Mouse (Mus musculus) lung, adult 18-20 months (tissue): Measurements from ENCODE around the gene Zfp13.
"Not testable (repeated sequence)": the region's sequence is repeated elsewhere in the genome, so short reads cannot be mapped to it uniquely, and the experiment has no call there.

Experiments
- DNase-seq, 2 experiments: peaks; one replicate each; pipeline ENCODE4 v3.0.0; 2022; ENCODE audit warnings: mixed read lengths in 2 of 2

The Zfp13 gene

GRCm38 (mm10) chr17:23598582-23599552, at the start of gene Zfp13:
TSS of gene Zfp13 (minus strand) at chr17:23599487.
- DNase-seq: peak; percentile 94 to 96

- DNase-seq: no peak
Observed at GRCm38 (mm10) chr17:23645894-23646293, 46.6 kb upstream of the Zfp13 start.

GRCm38 (mm10) chr17:23644613-23645495, 45.6 kb upstream of the Zfp13 start, which contains the start of gene Mmp25:
TSS of gene Mmp25 (minus strand) at chr17:23645277.
- no peak for DNase-seq

GRCm38 (mm10) chr17:23631241-23631640, 32.0 kb upstream of the Zfp13 start:
- DNase-seq: no peak

GRCm38 (mm10) chr17:23630195-23631020, 31.1 kb upstream of the Zfp13 start:
- peak; percentile 64 to 75 for DNase-seq

- no peak for DNase-seq
Observed at GRCm38 (mm10) chr17:23627813-23628212, 28.5 kb upstream of the Zfp13 start.

- DNase-seq: no peak
Observed at GRCm38 (mm10) chr17:23620351-23620750, 21.1 kb upstream of the Zfp13 start.

GRCm38 (mm10) chr17:23617087-23617486, 17.8 kb upstream of the Zfp13 start:
- no peak for DNase-seq

- DNase-seq: peak; percentile 65 to 68
Observed at GRCm38 (mm10) chr17:23610361-23610800, 11.1 kb upstream of the Zfp13 start.

- no peak for DNase-seq
Observed at GRCm38 (mm10) chr17:23609612-23610011, 10.3 kb upstream of the Zfp13 start.

GRCm38 (mm10) chr17:23605220-23605619, 5.9 kb upstream of the Zfp13 start:
- no peak for DNase-seq

- DNase-seq: no peak
Observed at GRCm38 (mm10) chr17:23604394-23604793, 5.1 kb upstream of the Zfp13 start.

GRCm38 (mm10) chr17:23603542-23603941, 4.3 kb upstream of the Zfp13 start:
- DNase-seq: peak in 1 of 2 experiments; percentile 21

- no peak for DNase-seq
Observed at GRCm38 (mm10) chr17:23603077-23603476, 3.8 kb upstream of the Zfp13 start.

- DNase-seq: no peak
Observed at GRCm38 (mm10) chr17:23601836-23602585, 2.7 kb upstream of the Zfp13 start.

GRCm38 (mm10) chr17:23600641-23601622, 1.6 kb upstream of the Zfp13 start, which contains the start of gene Zscan10:
TSS of gene Zscan10 (plus strand) at chr17:23600856.
- DNase-seq: no peak

GRCm38 (mm10) chr17:23599605-23600063, 347 bp upstream of the Zfp13 start:
- no peak for DNase-seq

GRCm38 (mm10) chr17:23595139-23595538, 4.1 kb downstream of the Zfp13 start:
- not testable (repeated sequence) for DNase-seq

- DNase-seq: no peak
Observed at GRCm38 (mm10) chr17:23592926-23593300, 6.4 kb downstream of the Zfp13 start.
